Mouse (Mus musculus): ENCODE data around the gene Sh3bp5. TPM values are rescaled to one million over a fixed set of nuclear protein-coding genes. Genes with fewer than 3 reads are reported as not detected.

Gene Sh3bp5
- total and polyA plus RNA-seq, 3 experiments: 0.19 to 1.0 TPM; not detected in 1

GRCm38 (mm10) chr14:31325551-31325950, 110.3 kb downstream of the Sh3bp5 start:
- Histone ChIP-seq H3K36me3 (ENCODE audit: control insufficient read depth in 1 of 2, insufficient read depth in 2 of 2, low read length in 2 of 2) (peaks cover 0 to 7% of the 10 kb centered on the region in 2 experiments; a peak in 2 of 4 replicates), H3K79me2 (ENCODE audit: control insufficient read depth, insufficient read depth, low read length, poor library complexity) (no peaks in the 10 kb centered on the region), H3K27me3 (ENCODE audit: control insufficient read depth in 1 of 2, insufficient read depth in 2 of 2, low read length in 2 of 2) (no peaks in the 10 kb centered on the region), H3K4me1 (ENCODE audit: control insufficient read depth in 1 of 2, insufficient read depth in 2 of 2, low read length in 2 of 2) (peaks cover 4 to 5% of the 10 kb centered on the region in 2 experiments), H3K27ac (ENCODE audit: control insufficient read depth, low read depth, low read length) (no peak overlapping the region), H3K9me3 (replicated peaks; ENCODE audit: insufficient read depth, low read length) (no peaks in the 10 kb centered on the region), H3K4me3 (ENCODE audit: control insufficient read depth in 1 of 2, insufficient read depth in 1 of 2, low read depth in 2 of 2, low read length in 2 of 2) (no peak overlapping the region), H3K9ac (ENCODE audit: control insufficient read depth, low read depth, low read length, poor library complexity, severe bottlenecking) (no peak overlapping the region)
- no peak for TF ChIP-seq EP300 (IDR thresholded peaks at IDR 0.05; ENCODE audit: low read depth in 1 of 2, low read length in 2 of 2)
- TF ChIP-seq JUND (IDR thresholded peaks at IDR 0.05; ENCODE audit: low read depth, low read length): no peak
- TF ChIP-seq MAX (IDR thresholded peaks at IDR 0.05; ENCODE audit: low read length): no peak
- no peak for TF ChIP-seq ZC3H11A (IDR thresholded peaks at IDR 0.05; ENCODE audit: low read depth, low read length)
- TF ChIP-seq MAZ (IDR thresholded peaks at IDR 0.05; ENCODE audit: low read depth, low read length): peak; percentile 60; the same call in 1 of the 2 replicates
- TF ChIP-seq TCF12 (IDR thresholded peaks at IDR 0.05; ENCODE audit: low read depth, low read length): no peak
- TF ChIP-seq CTCF (IDR thresholded peaks at IDR 0.05 in 2 of 3, conservative IDR thresholded peaks at IDR 0.05 in 1 of 3; ENCODE audit: control insufficient read depth in 1 of 3, insufficient read depth in 1 of 3, low read depth in 2 of 3, low read length in 3 of 3, poor library complexity in 1 of 3, severe bottlenecking in 1 of 3): peak; percentile 22 to 57 (median 43); a peak in 5 of 6 replicates
- TF ChIP-seq NRF1 (IDR thresholded peaks at IDR 0.05; ENCODE audit: insufficient read depth, low read depth, low read length, poor library complexity, severe bottlenecking): no peak
- TF ChIP-seq SMC3 (IDR thresholded peaks at IDR 0.05; ENCODE audit: low read depth, low read length): peak; percentile 22
- TF ChIP-seq UBTF (IDR thresholded peaks at IDR 0.05; ENCODE audit: borderline replicate concordance, insufficient read depth, low read depth, low read length): no peak
- TF ChIP-seq POLR2AphosphoS2 (IDR thresholded peaks at IDR 0.05; ENCODE audit: low read length): no peak
- TF ChIP-seq ELF1 (IDR thresholded peaks at IDR 0.05; ENCODE audit: low read depth, low read length): no peak
- peak; percentile 35 for DNase-seq (ENCODE audit: low read depth, low spot score)

GRCm38 (mm10) chr14:31324851-31325250, 111.0 kb downstream of the Sh3bp5 start:
- no peaks in the 10 kb centered on the region for H3K27me3 ChIP-seq (ENCODE audit: control insufficient read depth in 1 of 2, insufficient read depth in 2 of 2, low read length in 2 of 2)
- H3K79me2 ChIP-seq (ENCODE audit: control insufficient read depth, insufficient read depth, low read length, poor library complexity): no peaks in the 10 kb centered on the region
- H3K4me3 ChIP-seq (ENCODE audit: control insufficient read depth in 1 of 2, insufficient read depth in 1 of 2, low read depth in 2 of 2, low read length in 2 of 2): peak overlapping the region; percentile 57 to 64
- peak overlapping the region; percentile 76 for H3K27ac ChIP-seq (ENCODE audit: control insufficient read depth, low read depth, low read length)
- H3K9me3 ChIP-seq (replicated peaks; ENCODE audit: insufficient read depth, low read length): no peaks in the 10 kb centered on the region
- H3K9ac ChIP-seq (ENCODE audit: control insufficient read depth, low read depth, low read length, poor library complexity, severe bottlenecking): peak overlapping the region; percentile 61
- DNase-seq (ENCODE audit: low read depth, low spot score): peak; percentile 89
- peaks cover 0 to 7% of the 10 kb centered on the region in 2 experiments; a peak in 2 of 4 replicates for H3K36me3 ChIP-seq (ENCODE audit: control insufficient read depth in 1 of 2, insufficient read depth in 2 of 2, low read length in 2 of 2)
- H3K4me1 ChIP-seq (ENCODE audit: control insufficient read depth in 1 of 2, insufficient read depth in 2 of 2, low read length in 2 of 2): peaks cover 4 to 5% of the 10 kb centered on the region in 2 experiments
- TF ChIP-seq E2F4 (IDR thresholded peaks at IDR 0.05; ENCODE audit: borderline replicate concordance, low read depth, low read length) (no peak), CHD1 (IDR thresholded peaks at IDR 0.05; ENCODE audit: low read depth, low read length) (no peak), NELFE (IDR thresholded peaks at IDR 0.05; ENCODE audit: low read depth, low read length) (no peak), GABPA (IDR thresholded peaks at IDR 0.05; ENCODE audit: low read depth, low read length) (no peak), KAT2A (conservative IDR thresholded peaks at IDR 0.05; ENCODE audit: low read depth, low read length) (no peak), ELF1 (IDR thresholded peaks at IDR 0.05; ENCODE audit: low read depth, low read length) (no peak), MYB (IDR thresholded peaks at IDR 0.05; ENCODE audit: low read depth, low read length) (no peak), USF2 (IDR thresholded peaks at IDR 0.05; ENCODE audit: borderline replicate concordance in 1 of 2, insufficient read depth in 1 of 2, low read depth in 1 of 2, low read length in 2 of 2) (no peak), EP300 (IDR thresholded peaks at IDR 0.05; ENCODE audit: low read depth in 1 of 2, low read length in 2 of 2) (no peak), TAL1 (IDR thresholded peaks at IDR 0.05; ENCODE audit: low read length) (no peak), SMC3 (IDR thresholded peaks at IDR 0.05; ENCODE audit: low read depth, low read length) (peak; percentile 67), ZNF384 (IDR thresholded peaks at IDR 0.05; ENCODE audit: low read depth, low read length) (peak; percentile 65; the same call in 1 of the 2 replicates), UBTF (IDR thresholded peaks at IDR 0.05; ENCODE audit: borderline replicate concordance, insufficient read depth, low read depth, low read length) (no peak), SIN3A (IDR thresholded peaks at IDR 0.05; ENCODE audit: low read length) (peak; percentile 55; the same call in 1 of the 2 replicates), ETS1 (IDR thresholded peaks at IDR 0.05; ENCODE audit: low read depth, low read length) (no peak), CHD2 (IDR thresholded peaks at IDR 0.05; ENCODE audit: low read length) (no peak), TCF12 (IDR thresholded peaks at IDR 0.05; ENCODE audit: low read depth, low read length) (no peak), POLR2AphosphoS2 (IDR thresholded peaks at IDR 0.05; ENCODE audit: low read length) (no peak), MAFK (IDR thresholded peaks at IDR 0.05; ENCODE audit: borderline replicate concordance, low read depth, low read length) (no peak), POLR2AphosphoS5 (IDR thresholded peaks at IDR 0.05; ENCODE audit: borderline replicate concordance, low read depth, low read length) (no peak), MAZ (IDR thresholded peaks at IDR 0.05; ENCODE audit: low read depth, low read length) (no peak; the same call in 1 of the 2 replicates), GATA1 (IDR thresholded peaks at IDR 0.05; ENCODE audit: low read depth, low read length) (no peak), POLR2A (IDR thresholded peaks at IDR 0.05; ENCODE audit: control insufficient read depth in 1 of 2, insufficient read depth in 1 of 2, low read depth in 1 of 2, low read length in 2 of 2, poor library complexity in 1 of 2) (no peak), ZC3H11A (IDR thresholded peaks at IDR 0.05; ENCODE audit: low read depth, low read length) (peak; percentile 48), CTCF (IDR thresholded peaks at IDR 0.05 in 2 of 3, conservative IDR thresholded peaks at IDR 0.05 in 1 of 3; ENCODE audit: control insufficient read depth in 1 of 3, insufficient read depth in 1 of 3, low read depth in 2 of 3, low read length in 3 of 3, poor library complexity in 1 of 3, severe bottlenecking in 1 of 3) (peak; percentile 65 to 87 (median 87)), JUND (IDR thresholded peaks at IDR 0.05; ENCODE audit: low read depth, low read length) (no peak), RAD21 (IDR thresholded peaks at IDR 0.05; ENCODE audit: low read depth, low read length) (peak; percentile 82)

Measured in MEL (cell line).